Mouse (Mus musculus): ENCODE results near the gene 2310007B03Rik. TPM values are rescaled to one million over a fixed set of nuclear protein-coding genes. Genes with fewer than 3 reads are reported as not detected.
A peak's percentile ranks its signal among the peaks of the same experiment; 100 is the strongest.

The 2310007B03Rik gene
- polyA plus RNA-seq, 1 experiment from 2014 or later, result not detected

DNA sequence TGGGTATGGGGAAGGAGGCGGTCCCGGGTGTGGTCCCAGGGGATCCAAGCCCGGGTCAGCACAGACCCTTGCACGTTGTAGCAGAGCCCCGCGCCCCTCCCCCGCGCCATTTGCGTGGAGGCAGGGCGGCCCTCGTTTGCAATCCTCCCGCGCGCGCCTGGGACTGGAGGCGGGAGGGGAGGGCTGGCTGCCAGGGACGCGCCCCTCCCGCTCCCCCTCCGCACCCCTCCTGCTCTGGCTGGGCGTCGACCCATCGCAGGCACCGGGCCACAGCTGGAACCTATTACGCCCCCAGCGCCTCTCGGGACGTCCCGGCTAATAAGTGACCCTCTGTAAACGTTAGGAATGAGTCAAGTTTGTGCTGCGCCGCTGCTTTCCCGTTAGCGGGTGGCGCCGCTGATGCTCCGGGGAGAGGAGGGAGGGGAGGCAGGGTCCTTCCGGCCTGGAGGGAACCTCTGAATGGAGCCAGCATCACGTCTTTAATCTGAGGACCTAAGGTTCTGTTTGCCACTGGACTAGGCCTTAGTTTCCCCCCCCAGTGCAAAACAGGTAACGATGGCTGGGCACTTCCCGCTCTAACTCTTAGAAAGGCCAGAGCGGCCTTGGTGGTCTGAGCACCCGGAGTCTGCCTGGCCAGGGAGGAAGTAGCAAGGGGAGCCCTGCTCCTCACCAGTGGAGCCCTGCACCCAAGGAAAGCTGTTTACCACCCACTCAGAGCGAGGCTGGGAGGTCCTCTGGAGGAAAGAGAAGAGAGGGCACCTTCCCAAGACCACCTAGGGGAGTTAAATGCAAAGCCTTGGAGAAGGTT is 16.0 kb upstream of the 2310007B03Rik start:
- Histone ChIP-seq H3K4me3 (peak overlapping the region; percentile 48), H3K4me1 (replicated peaks) (peaks cover 29% of the 10 kb centered on the region), H3K36me3 (no peaks in the 10 kb centered on the region), H3K9ac (peak overlapping the region; percentile 69; the same call in 1 of the 2 replicates), H3K4me2 (peak overlapping the region; percentile 81), H3K9me3 (replicated peaks) (no peaks in the 10 kb centered on the region), H3K27ac (ENCODE audit: poor library complexity, severe bottlenecking) (peak overlapping the region; percentile 65), H3K27me3 (replicated peaks) (peaks cover 69% of the 10 kb centered on the region)
- peak; percentile 60 for ATAC-seq (ENCODE audit: insufficient number of reproducible peaks, low FRiP score)
- 4% methylated on average over 43 of the region's 44 CpGs for WGBS

DNA sequence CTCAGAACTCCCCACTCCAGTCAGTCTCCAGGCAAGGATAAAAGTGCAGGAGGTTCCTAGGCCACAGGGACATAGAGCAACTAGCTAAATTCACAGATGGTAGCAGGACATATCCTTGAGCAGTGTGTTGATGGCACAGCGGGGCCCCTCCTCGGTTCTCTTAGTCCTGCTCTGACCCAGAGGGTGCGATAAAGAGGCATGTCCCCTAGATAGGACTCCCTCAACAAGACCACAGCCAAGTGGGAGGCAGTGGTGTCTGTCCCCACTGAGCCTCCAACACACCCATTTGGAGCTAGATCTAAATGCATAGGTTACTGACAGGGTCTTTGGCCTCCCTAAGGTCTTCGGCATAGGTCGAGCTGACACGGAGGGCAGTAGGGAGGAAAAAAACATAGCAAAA is 15.1 kb upstream of the 2310007B03Rik start:
- Histone ChIP-seq H3K4me2 (peak overlapping the region; percentile 81), H3K36me3 (no peaks in the 10 kb centered on the region), H3K27ac (ENCODE audit: poor library complexity, severe bottlenecking) (peak overlapping the region; percentile 28; the same call in 1 of the 2 replicates), H3K9ac (no peak overlapping the region), H3K4me1 (replicated peaks) (peaks cover 28% of the 10 kb centered on the region), H3K9me3 (replicated peaks) (no peaks in the 10 kb centered on the region), H3K27me3 (replicated peaks) (peaks cover 67% of the 10 kb centered on the region), H3K4me3 (peak overlapping the region; percentile 48; the same call in 1 of the 2 replicates)
- no peak for ATAC-seq (ENCODE audit: insufficient number of reproducible peaks, low FRiP score)
- 6% methylated on average over 6 of the region's 6 CpGs for WGBS

DNA sequence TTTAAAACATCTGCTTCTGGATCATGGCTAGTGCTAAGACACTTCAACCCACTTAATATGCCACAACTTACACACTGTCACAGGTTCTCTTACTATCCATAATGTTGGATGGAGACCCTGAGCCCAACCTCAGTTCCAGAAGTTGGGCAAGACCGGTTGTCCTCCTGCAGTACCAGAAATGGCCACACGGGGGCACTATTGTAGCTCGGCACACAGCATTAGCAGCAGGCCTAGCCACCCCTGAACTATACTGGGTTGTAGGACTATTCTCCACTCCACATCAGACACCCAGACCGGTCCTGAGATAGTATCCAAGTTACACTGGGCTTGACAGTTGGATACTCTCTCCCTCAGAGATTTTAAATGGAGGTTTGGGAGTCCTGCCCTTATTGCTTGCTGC is 13.7 kb upstream of the 2310007B03Rik start:
- Histone ChIP-seq H3K4me2 (no peak overlapping the region), H3K4me1 (replicated peaks) (peaks cover 24% of the 10 kb centered on the region)

DNA sequence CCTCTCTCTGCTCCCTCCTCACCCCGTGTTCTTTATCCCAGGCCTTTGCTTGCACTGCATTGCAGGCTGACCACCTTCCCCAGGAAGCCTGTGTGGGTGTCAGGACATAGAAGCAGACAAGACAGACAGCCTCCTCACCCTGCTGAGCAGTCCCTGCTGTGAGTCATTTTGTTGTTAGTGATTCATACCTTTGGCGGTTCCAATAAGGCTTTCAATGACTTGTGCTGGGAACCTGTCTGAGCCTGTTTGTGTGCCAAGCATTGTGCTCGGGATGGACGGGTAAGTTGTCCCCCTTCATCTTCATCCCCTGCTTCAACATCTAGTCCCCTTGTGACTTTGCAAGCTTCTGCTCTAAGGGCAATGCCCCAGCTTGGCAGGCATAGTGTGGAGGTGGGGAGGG is 12.9 kb upstream of the 2310007B03Rik start:
- H3K4me3 ChIP-seq, result no peak overlapping the region
- peaks cover 81% of the 10 kb centered on the region for H3K27me3 ChIP-seq (replicated peaks)
- H3K4me1 ChIP-seq (replicated peaks), result peaks cover 26% of the 10 kb centered on the region
- no peak for ATAC-seq (ENCODE audit: insufficient number of reproducible peaks, low FRiP score)
- no peaks in the 10 kb centered on the region for H3K36me3 ChIP-seq
- WGBS, result 57% methylated on average over 4 of the region's 4 CpGs
- H3K9me3 ChIP-seq (replicated peaks), result no peaks in the 10 kb centered on the region
- no peak overlapping the region for H3K27ac ChIP-seq (ENCODE audit: poor library complexity, severe bottlenecking)
- no peak overlapping the region for H3K4me2 ChIP-seq
- no peak overlapping the region for H3K9ac ChIP-seq

More for the DNA sequence above, 13.7 kb upstream of the 2310007B03Rik start:
- 2% methylated on average over 4 of the region's 4 CpGs for WGBS
- peak; percentile 51; the same call in 1 of the 2 replicates for ATAC-seq (ENCODE audit: insufficient number of reproducible peaks, low FRiP score)
- Histone ChIP-seq H3K9me3 (replicated peaks) (no peaks in the 10 kb centered on the region), H3K36me3 (no peaks in the 10 kb centered on the region), H3K27ac (ENCODE audit: poor library complexity, severe bottlenecking) (no peak overlapping the region), H3K9ac (no peak overlapping the region), H3K4me3 (no peak overlapping the region), H3K27me3 (replicated peaks) (peaks cover 77% of the 10 kb centered on the region)

DNA sequence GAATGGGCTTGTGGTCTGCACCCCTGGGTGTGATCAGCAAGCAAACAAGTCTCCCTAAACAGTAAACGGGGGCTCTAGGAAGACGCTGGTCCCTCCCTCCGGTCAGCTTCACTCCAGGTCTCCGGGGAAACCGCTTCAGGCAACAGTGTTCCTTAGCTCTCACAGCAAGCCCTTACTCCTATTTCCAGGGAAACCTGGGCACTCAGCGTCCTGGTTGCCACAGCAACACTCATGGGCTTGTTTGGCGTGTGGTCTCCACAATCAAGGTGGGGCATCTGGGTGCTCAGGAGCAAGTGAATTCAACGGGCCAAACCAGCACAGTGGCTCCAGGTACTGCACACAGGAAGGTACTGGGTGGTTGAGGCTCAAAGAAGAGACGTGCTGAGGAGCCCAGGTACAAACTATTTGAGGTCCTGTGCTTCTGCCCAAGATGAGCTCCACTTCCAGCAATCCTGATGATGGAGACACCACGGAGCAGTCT is 7.6 kb upstream of the 2310007B03Rik start, which contains the start of gene Crocc2:
Crocc2 (plus strand) TSS at position 431 of the 481 bp plus-strand sequence.
- H3K4me3 ChIP-seq, result no peak within 1 kb of the TSS
- no peaks in the 10 kb centered on the region for H3K36me3 ChIP-seq
- H3K4me2 ChIP-seq, result no peak within 1 kb of the TSS
- H3K4me1 ChIP-seq (replicated peaks), result peaks cover 12% of the 10 kb centered on the region
- H3K27ac ChIP-seq (ENCODE audit: poor library complexity, severe bottlenecking), result no peak within 1 kb of the TSS
- no peak within 1 kb of the TSS for H3K9ac ChIP-seq
- ATAC-seq (ENCODE audit: insufficient number of reproducible peaks, low FRiP score), result no peak
- 55% methylated on average over 10 of the region's 10 CpGs for WGBS
- no peaks in the 10 kb centered on the region for H3K9me3 ChIP-seq (replicated peaks)
- peaks cover 75% of the 10 kb centered on the region for H3K27me3 ChIP-seq (replicated peaks)

DNA sequence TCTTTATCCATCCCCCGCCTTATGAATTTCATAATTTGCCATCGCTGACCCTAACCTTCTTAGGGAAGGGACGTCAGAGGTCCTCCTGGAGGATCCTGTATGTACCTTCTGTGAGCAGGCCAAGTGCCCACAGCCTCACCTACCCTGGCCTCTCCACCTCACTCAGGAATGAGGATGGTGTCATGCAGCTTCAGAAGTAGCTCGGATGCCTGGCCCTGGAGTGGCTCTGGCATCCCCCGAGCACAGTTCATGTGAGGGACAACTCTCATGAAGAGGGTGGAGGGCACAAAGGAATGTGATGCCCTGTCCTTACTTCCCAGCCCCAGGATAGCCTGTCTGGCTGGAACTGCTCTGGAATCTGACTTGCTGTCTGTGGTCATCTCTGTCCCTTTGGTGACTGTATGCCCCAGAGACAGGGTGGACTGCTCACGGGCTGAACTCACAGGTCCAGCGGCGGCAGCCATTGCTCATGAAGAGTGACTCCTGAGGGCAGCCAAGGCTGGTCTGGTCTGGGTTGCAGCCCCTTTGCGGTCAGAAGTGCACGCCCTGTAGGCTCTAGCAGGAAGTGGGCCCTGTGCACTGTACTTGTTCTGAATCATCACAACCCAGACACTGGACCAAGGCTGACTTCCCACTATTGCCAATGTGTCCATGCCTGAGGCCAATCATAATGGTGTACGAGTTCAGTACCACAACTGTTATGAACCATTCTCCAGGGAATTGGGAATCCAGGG is 5.8 kb upstream of the 2310007B03Rik start:
- Histone ChIP-seq H3K27me3 (replicated peaks) (peaks cover 80% of the 10 kb centered on the region), H3K9me3 (replicated peaks) (no peaks in the 10 kb centered on the region), H3K9ac (no peak overlapping the region), H3K36me3 (no peaks in the 10 kb centered on the region), H3K4me2 (no peak overlapping the region), H3K27ac (ENCODE audit: poor library complexity, severe bottlenecking) (no peak overlapping the region), H3K4me1 (replicated peaks) (peaks cover 21% of the 10 kb centered on the region), H3K4me3 (no peak overlapping the region)
- no peak for ATAC-seq (ENCODE audit: insufficient number of reproducible peaks, low FRiP score)
- 79% methylated on average over 11 of the region's 11 CpGs for WGBS

DNA sequence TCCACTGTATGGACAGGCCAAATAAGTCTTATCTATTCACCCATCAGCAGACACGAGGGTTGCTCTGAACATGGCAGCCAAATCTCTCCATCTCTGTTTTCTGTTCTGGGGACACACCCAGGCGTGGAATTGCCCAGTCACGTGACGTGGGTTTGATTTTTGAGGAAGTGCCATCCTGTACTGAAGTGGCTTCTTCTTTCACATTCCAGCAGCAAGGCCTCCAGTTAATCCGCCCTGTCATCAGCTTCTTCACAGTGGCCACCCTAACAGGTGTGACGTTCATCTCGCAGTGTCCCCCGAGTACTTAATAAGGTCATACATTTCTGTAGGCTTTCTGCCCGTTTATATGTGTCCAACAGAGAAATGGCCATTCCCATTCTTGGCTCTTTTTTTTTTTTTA is 4.7 kb upstream of the 2310007B03Rik start:
- Histone ChIP-seq H3K27ac (ENCODE audit: poor library complexity, severe bottlenecking) (no peak overlapping the region), H3K4me1 (replicated peaks) (peaks cover 23% of the 10 kb centered on the region), H3K36me3 (no peaks in the 10 kb centered on the region), H3K27me3 (replicated peaks) (peaks cover 80% of the 10 kb centered on the region), H3K9me3 (replicated peaks) (no peaks in the 10 kb centered on the region), H3K4me2 (no peak overlapping the region), H3K9ac (no peak overlapping the region), H3K4me3 (no peak overlapping the region)
- ATAC-seq (ENCODE audit: insufficient number of reproducible peaks, low FRiP score), result no peak
- 57% methylated on average over 9 of the region's 9 CpGs for WGBS

DNA sequence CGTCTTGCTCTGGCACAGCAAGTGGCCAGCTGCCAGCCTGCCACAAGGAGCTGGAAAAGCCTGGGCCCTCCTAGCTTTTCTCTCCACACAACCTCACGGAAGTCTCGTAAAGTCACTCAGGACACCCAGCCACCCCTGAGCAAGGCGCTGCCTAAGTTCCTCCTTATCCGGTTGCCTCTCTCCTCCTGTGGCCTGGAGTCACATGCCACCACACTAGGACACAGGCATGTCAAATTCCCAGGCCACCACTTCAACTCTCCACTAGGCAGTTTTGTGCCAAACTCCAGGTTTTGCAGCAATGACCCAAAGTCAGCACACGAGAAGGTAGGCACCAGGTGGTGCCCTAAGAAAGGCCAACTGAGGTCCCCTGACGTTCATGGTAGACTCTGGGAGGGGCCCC is 1.8 kb upstream of the 2310007B03Rik start:
- Histone ChIP-seq H3K4me1 (replicated peaks) (peaks cover 16% of the 10 kb centered on the region), H3K27me3 (replicated peaks) (peaks cover 74% of the 10 kb centered on the region), H3K4me2 (no peak overlapping the region), H3K9ac (no peak overlapping the region), H3K36me3 (no peaks in the 10 kb centered on the region), H3K9me3 (replicated peaks) (no peaks in the 10 kb centered on the region), H3K4me3 (no peak overlapping the region), H3K27ac (ENCODE audit: poor library complexity, severe bottlenecking) (no peak overlapping the region)
- ATAC-seq (ENCODE audit: insufficient number of reproducible peaks, low FRiP score), result no peak
- WGBS, result 74% methylated on average over 7 of the region's 7 CpGs

DNA sequence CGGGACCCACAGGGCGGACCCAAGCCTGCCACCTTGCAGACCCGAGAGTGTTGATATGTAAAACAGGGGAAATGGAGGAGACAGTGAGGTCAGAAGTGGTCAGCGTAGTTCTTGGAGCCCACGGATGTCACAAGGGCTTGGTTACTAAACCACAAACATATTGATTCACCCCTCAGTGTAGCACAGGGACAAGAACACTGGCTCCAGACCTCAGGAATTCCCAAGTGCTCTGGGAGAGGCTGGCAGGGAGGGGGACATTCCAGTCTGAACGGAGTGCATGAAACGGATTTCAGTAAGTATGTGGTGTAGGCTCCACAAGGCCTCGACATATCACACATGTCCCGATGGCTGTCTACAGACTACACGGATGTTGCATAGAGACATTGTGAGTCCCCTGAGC is 1.2 kb upstream of the 2310007B03Rik start:
- no peak overlapping the region for H3K4me3 ChIP-seq
- H3K9ac ChIP-seq, result no peak overlapping the region
- H3K4me2 ChIP-seq, result no peak overlapping the region
- peaks cover 70% of the 10 kb centered on the region for H3K27me3 ChIP-seq (replicated peaks)
- H3K36me3 ChIP-seq, result no peaks in the 10 kb centered on the region
- H3K27ac ChIP-seq (ENCODE audit: poor library complexity, severe bottlenecking), result no peak overlapping the region
- no peaks in the 10 kb centered on the region for H3K9me3 ChIP-seq (replicated peaks)
- WGBS, result 66% methylated on average over 10 of the region's 10 CpGs
- peaks cover 16% of the 10 kb centered on the region for H3K4me1 ChIP-seq (replicated peaks)
- ATAC-seq (ENCODE audit: insufficient number of reproducible peaks, low FRiP score), result no peak

DNA sequence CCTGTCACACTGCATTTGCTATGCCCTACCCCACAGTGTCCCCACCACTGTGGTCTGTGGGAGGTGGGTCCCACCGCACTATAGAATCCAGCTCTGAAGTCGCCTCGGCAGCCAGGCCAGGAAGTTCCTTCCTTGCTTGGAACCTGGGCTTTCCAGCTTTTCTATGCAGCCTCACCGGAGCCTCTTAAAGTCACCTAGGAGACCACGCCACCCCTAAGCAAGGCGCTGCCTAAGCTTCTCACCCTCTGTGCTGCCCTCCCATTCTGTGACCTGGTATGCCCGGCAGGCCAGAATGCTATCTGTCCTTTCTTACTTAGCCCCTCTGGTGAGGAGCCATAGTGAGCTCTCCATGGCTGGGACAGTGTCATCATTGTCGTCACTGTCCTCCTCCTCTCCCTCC is 602 bp upstream of the 2310007B03Rik start:
- no peaks in the 10 kb centered on the region for H3K36me3 ChIP-seq
- no peak overlapping the region for H3K4me3 ChIP-seq
- no peak overlapping the region for H3K27ac ChIP-seq (ENCODE audit: poor library complexity, severe bottlenecking)
- 76% methylated on average over 8 of the region's 8 CpGs for WGBS
- no peak overlapping the region for H3K9ac ChIP-seq
- H3K27me3 ChIP-seq (replicated peaks), result peaks cover 70% of the 10 kb centered on the region
- H3K4me2 ChIP-seq, result no peak overlapping the region
- H3K9me3 ChIP-seq (replicated peaks), result no peaks in the 10 kb centered on the region
- H3K4me1 ChIP-seq (replicated peaks), result peaks cover 12% of the 10 kb centered on the region
- no peak for ATAC-seq (ENCODE audit: insufficient number of reproducible peaks, low FRiP score)
